Mouse (Mus musculus) kidney, adult 8-10 months (tissue): ENCODE data around the gene Tsc2.

Experiments used
- DNase-seq, 2 experiments: peaks; one replicate each; pipeline ENCODE4 v3.0.0; 2022

Tsc2 gene

GRCm38 (mm10) chr17:24565792-24566191 is 66.6 kb downstream of the Tsc2 start:
- DNase-seq: no peak

- no peak for DNase-seq
Observed at GRCm38 (mm10) chr17:24565092-24565491, 67.3 kb downstream of the Tsc2 start.

- DNase-seq: no peak
Observed at GRCm38 (mm10) chr17:24564422-24564821, 68.0 kb downstream of the Tsc2 start.

GRCm38 (mm10) chr17:24563638-24564037 is 68.8 kb downstream of the Tsc2 start:
- no peak for DNase-seq

- no peak for DNase-seq
Observed at GRCm38 (mm10) chr17:24561592-24561991, 70.8 kb downstream of the Tsc2 start.

- DNase-seq: no peak
Observed at GRCm38 (mm10) chr17:24560301-24561028, 72.0 kb downstream of the Tsc2 start.

GRCm38 (mm10) chr17:24559146-24559545 is 73.3 kb downstream of the Tsc2 start:
- no peak for DNase-seq

- peak in 1 of 2 experiments; percentile 18 for DNase-seq
Observed at GRCm38 (mm10) chr17:24558600-24559099, 73.8 kb downstream of the Tsc2 start.

GRCm38 (mm10) chr17:24557091-24557490 is 75.3 kb downstream of the Tsc2 start:
- no peak for DNase-seq

GRCm38 (mm10) chr17:24551050-24551444 is 81.4 kb downstream of the Tsc2 start:
- DNase-seq: no peak

GRCm38 (mm10) chr17:24550416-24551049 is 81.9 kb downstream of the Tsc2 start:
- DNase-seq: peak; percentile 67 to 70

- DNase-seq: peak; percentile 99
Observed at GRCm38 (mm10) chr17:24549618-24550415, 82.6 kb downstream of the Tsc2 start, which contains the start of gene Pkd1. Gene Pkd1, plus strand, starts transcription at chr17:24549834.

- peak; percentile 77 to 79 for DNase-seq
Observed at GRCm38 (mm10) chr17:24548921-24549617, 83.4 kb downstream of the Tsc2 start.

GRCm38 (mm10) chr17:24548435-24548834 is 84.0 kb downstream of the Tsc2 start:
- peak in 1 of 2 experiments; percentile 53 for DNase-seq

- DNase-seq: peak in 1 of 2 experiments; percentile 35
Observed at GRCm38 (mm10) chr17:24546234-24546633, 86.2 kb downstream of the Tsc2 start.
